Mouse (Mus musculus) stomach, postnatal 0 days (tissue): Measurements from ENCODE around the gene Rbmxl1.

Source experiments
- CTCF ChIP-seq: IDR thresholded peaks from 2 replicates; pipeline ENCODE4 v1.5.1; 2016; ENCODE audit warnings: antibody characterized with exemption, low read depth, mild to moderate bottlenecking, moderate library complexity
- EP300 ChIP-seq: optimal IDR thresholded peaks from 2 replicates; pipeline ENCODE3; 2016; ENCODE audit warnings: antibody characterized with exemption

- TF ChIP-seq EP300 (no peak), CTCF (no peak)
Measured at GRCm38 (mm10) chr8:78456441-78456840, 52.3 kb downstream of the Rbmxl1 start.
